Mouse (Mus musculus) layer of hippocampus, postnatal 25 days (tissue): ENCODE results near the gene Enox1. TPM values are rescaled to one million over a fixed set of nuclear protein-coding genes. Genes with fewer than 3 reads are reported as not detected.

Source experiments
- DNase-seq, 2 experiments: peaks; one replicate each; pipeline ENCODE4 v3.0.0; 2022; ENCODE audit warnings: mixed read lengths in 2 of 2, low spot score in 1 of 2; ENCODE audit errors: extremely low spot score in 1 of 2
- total RNA-seq, 2 experiments: library from RNA; stranded (reverse); gene quantifications; 2 replicates each; pipeline ENCODE4 v1.2.3; 2021

The Enox1 gene
- total RNA-seq, 2 experiments from 2014 or later: 54.8 to 61.9 TPM

DNA sequence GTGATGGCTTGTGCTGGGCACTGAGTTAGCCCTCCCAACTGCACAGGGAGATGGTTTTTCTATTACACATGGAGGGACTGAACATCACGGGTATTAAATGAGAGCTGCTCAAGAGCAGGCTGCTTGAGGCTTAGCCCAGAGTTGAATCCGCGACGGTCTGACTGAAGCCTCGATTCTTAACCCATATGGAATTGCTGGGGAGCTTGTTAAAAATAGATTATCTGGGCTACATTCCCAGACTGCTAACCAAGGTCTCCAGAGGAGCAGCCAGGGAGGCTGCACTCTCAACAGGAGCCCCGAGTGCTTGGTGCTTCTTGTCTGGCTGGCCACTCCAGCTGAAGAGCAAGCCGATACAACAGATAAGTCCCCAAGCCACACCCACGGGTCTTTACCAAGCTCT lies 562.3 kb downstream of the Enox1 start:
- DNase-seq: no peak

DNA sequence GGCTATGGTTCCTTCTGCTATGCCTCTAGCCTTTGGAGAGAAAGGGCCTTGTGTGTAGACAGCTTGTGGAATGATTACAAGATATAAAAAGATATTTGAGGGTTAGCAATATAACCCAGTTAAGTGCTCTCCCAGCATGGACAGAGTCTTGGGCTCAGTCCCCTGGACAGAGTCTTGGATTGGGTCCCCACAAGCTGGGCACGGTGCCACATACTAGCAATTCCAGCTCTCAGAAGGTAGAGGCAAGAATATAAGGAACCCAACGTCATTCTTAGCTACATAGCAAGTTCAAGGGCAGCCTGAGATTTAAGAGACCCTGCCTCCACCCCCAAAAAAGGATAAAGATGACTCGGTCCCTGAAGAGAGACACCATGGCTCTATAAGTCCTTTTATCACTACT lies 581.5 kb downstream of the Enox1 start:
- DNase-seq: no peak

- no peak for DNase-seq
Observed at GRCm38 (mm10) chr14:77738751-77739365, 582.3 kb downstream of the Enox1 start.

- DNase-seq: no peak
Observed at GRCm38 (mm10) chr14:77739376-77739775, 582.8 kb downstream of the Enox1 start.

DNA sequence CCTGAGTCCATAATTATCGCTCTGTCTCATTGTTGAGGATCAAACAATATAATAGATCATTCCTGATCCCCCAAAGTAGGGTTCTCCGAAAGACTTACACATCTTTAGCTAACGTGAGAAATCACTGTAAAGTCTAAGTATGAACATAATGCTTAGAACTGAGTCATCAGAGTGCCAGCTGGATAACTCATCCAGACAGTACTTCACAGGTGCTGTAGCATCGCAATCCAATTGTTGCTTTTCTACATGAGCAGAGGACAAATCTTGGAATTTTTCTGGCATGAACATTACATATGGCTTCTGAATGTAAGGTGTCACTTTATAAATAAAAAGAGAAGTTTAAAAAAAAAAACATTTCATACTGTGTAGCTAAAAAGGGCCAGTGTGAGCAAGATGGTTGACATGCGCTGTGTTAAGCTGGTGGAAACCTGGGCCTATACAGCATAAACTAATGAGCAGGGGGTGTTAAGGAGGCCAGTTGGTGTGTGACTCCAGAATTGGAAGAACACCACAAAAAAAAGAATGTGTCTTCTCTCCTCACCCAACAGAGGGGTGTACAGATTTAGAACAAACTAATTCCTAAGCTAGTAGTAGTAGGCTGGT lies 588.2 kb downstream of the Enox1 start:
- DNase-seq: no peak

- no peak for DNase-seq
Observed at GRCm38 (mm10) chr14:77748920-77749319, 592.4 kb downstream of the Enox1 start.

Other genes with a start within 250 kb of the Enox1 start
- 1 to 10 TPM; 1.0 to 1.3 TPM for gene Ccdc122, start 120.0 kb upstream of the Enox1 start, total RNA-seq
- 1 to 10 TPM; 3.0 to 4.9 TPM for gene Lacc1, start 119.9 kb upstream of the Enox1 start, total RNA-seq